7 mouse cellular contexts compared by ENCODE assay signal in genomic region chr9:71486127-71486526, GRCm38 (mm10). TPM values are rescaled to one million over a fixed set of nuclear protein-coding genes. Genes with fewer than 3 reads are reported as not detected.
DNase-seq lines count a peak whose midpoint lies in the region; ATAC-seq and TF ChIP-seq lines count a peak whose summit lies in the region.

No protein-coding gene starts in this region.

- H3K27me3 ChIP-seq in lung, embryonic 14.5 days (ENCODE audit: insufficient read depth, low read length): no peaks in the 10 kb centered on the region
- H3K27me3 ChIP-seq in forebrain, embryonic 11.5 days (ENCODE audit: control insufficient read depth, insufficient read depth, low read length): no peaks in the 10 kb centered on the region
- H3K27me3 ChIP-seq in intestine, postnatal 0 days (replicated peaks; ENCODE audit: control insufficient read depth, insufficient read depth, low read length): no peaks in the 10 kb centered on the region
- no peaks in the 10 kb centered on the region for H3K27me3 ChIP-seq in neural tube, embryonic 14.5 days (ENCODE audit: control insufficient read depth, insufficient read depth, low read length)

- H3K9ac ChIP-seq in lung, embryonic 14.5 days: peak overlapping the region; percentile 100; the same call in 1 of the 2 replicates
- peak overlapping the region; percentile 100 for H3K9ac ChIP-seq in forebrain, embryonic 11.5 days (ENCODE audit: low read length)
- H3K9ac ChIP-seq in intestine, postnatal 0 days (ENCODE audit: low read depth, low read length): no peak overlapping the region
- no peak overlapping the region for H3K9ac ChIP-seq in neural tube, embryonic 14.5 days (replicated peaks; ENCODE audit: low read depth, low read length)

- peak overlapping the region; percentile 81 for H3K4me2 ChIP-seq in lung, embryonic 14.5 days
- H3K4me2 ChIP-seq in forebrain, embryonic 11.5 days (ENCODE audit: low read depth, low read length, severe bottlenecking): peak overlapping the region; percentile 21; the same call in 1 of the 2 replicates
- peak overlapping the region; percentile 73 for H3K4me2 ChIP-seq in intestine, postnatal 0 days (replicated peaks; ENCODE audit: low read depth)
- peak overlapping the region; percentile 42 for H3K4me2 ChIP-seq in neural tube, embryonic 14.5 days (ENCODE audit: low read depth, low read length)

- H3K4me1 ChIP-seq in lung, embryonic 14.5 days (ENCODE audit: insufficient read depth): no peaks in the 10 kb centered on the region
- peaks cover 5% of the 10 kb centered on the region; the same call in 1 of the 2 replicates for H3K4me1 ChIP-seq in forebrain, embryonic 11.5 days (replicated peaks; ENCODE audit: control insufficient read depth, insufficient read depth, low read length)
- H3K4me1 ChIP-seq in intestine, postnatal 0 days (replicated peaks; ENCODE audit: control insufficient read depth, insufficient read depth, low read length): no peaks in the 10 kb centered on the region
- H3K4me1 ChIP-seq in neural tube, embryonic 14.5 days (ENCODE audit: control insufficient read depth, insufficient read depth, low read length): peaks cover 14% of the 10 kb centered on the region

- peak overlapping the region; percentile 94 for H3K27ac ChIP-seq in lung, embryonic 14.5 days (ENCODE audit: low read depth)
- H3K27ac ChIP-seq in forebrain, embryonic 11.5 days (ENCODE audit: low read depth, low read length): 0 out of 2 replicates have a peak overlapping the region, but pooled peaks have one; percentile 10
- H3K27ac ChIP-seq in intestine, postnatal 0 days (ENCODE audit: low read depth, low read length): no peak overlapping the region
- 0 out of 2 replicates have a peak overlapping the region, but pooled peaks have one; percentile 11 for H3K27ac ChIP-seq in neural tube, embryonic 14.5 days (ENCODE audit: low read depth, low read length)

- DNase-seq in lung, embryonic 14.5 days: no peak
- no peak for DNase-seq in lung, postnatal 14 days
- no peak for DNase-seq in forebrain, embryonic 11.5 days (ENCODE audit: low spot score)
- no peak for DNase-seq in spleen, postnatal 36 days (ENCODE audit: low spot score in 2 of 2)
- DNase-seq in ovary, postnatal 10 days (ENCODE audit: low spot score): no peak

- 40% methylated on average over 7 of the region's 7 CpGs for WGBS in lung, embryonic 14.5 days
- WGBS in forebrain, embryonic 11.5 days: 41% methylated on average over 7 of the region's 7 CpGs
- 39% methylated on average over 7 of the region's 7 CpGs for WGBS in intestine, postnatal 0 days
- WGBS in neural tube, embryonic 14.5 days: 41% methylated on average over 7 of the region's 7 CpGs

- H3K9me3 ChIP-seq in lung, embryonic 14.5 days (ENCODE audit: low read depth, low read length): no peaks in the 10 kb centered on the region
- H3K9me3 ChIP-seq in forebrain, embryonic 11.5 days (ENCODE audit: control insufficient read depth, low read length): no peaks in the 10 kb centered on the region
- no peaks in the 10 kb centered on the region for H3K9me3 ChIP-seq in intestine, postnatal 0 days (ENCODE audit: control insufficient read depth)
- H3K9me3 ChIP-seq in neural tube, embryonic 14.5 days (ENCODE audit: control insufficient read depth, low read length): no peaks in the 10 kb centered on the region

- no peak for TF ChIP-seq CTCF in lung, embryonic 14.5 days (IDR thresholded peaks at IDR 0.05; ENCODE audit: low read depth)
- no peak for TF ChIP-seq CTCF in intestine, postnatal 0 days (IDR thresholded peaks at IDR 0.05; ENCODE audit: low read depth)

- H3K4me3 ChIP-seq in lung, embryonic 14.5 days (ENCODE audit: low read depth, low read length): peak overlapping the region; percentile 95
- H3K4me3 ChIP-seq in forebrain, embryonic 11.5 days (ENCODE audit: low read depth, low read length): peak overlapping the region; percentile 94
- peak overlapping the region; percentile 86 for H3K4me3 ChIP-seq in intestine, postnatal 0 days (ENCODE audit: low read depth, low read length)
- peak overlapping the region; percentile 99 for H3K4me3 ChIP-seq in neural tube, embryonic 14.5 days (ENCODE audit: low read depth, low read length)

- peaks cover 28% of the 10 kb centered on the region for H3K36me3 ChIP-seq in lung, embryonic 14.5 days (ENCODE audit: insufficient read depth)
- peaks cover 11% of the 10 kb centered on the region for H3K36me3 ChIP-seq in forebrain, embryonic 11.5 days (ENCODE audit: control insufficient read depth, insufficient read depth, low read length)
- H3K36me3 ChIP-seq in intestine, postnatal 0 days (ENCODE audit: control insufficient read depth, insufficient read depth): peaks cover 22% of the 10 kb centered on the region
- H3K36me3 ChIP-seq in neural tube, embryonic 14.5 days (ENCODE audit: control insufficient read depth, insufficient read depth, low read length): peaks cover 18% of the 10 kb centered on the region

- ATAC-seq in lung, embryonic 14.5 days (ENCODE audit: insufficient read depth): 0 out of 2 replicates have a peak, but pooled peaks have one; percentile 9
- peak; percentile 54 for ATAC-seq in forebrain, embryonic 11.5 days (replicated peaks; ENCODE audit: low FRiP score)
- no peak for ATAC-seq in intestine, postnatal 0 days
- 0 out of 2 replicates have a peak, but pooled peaks have one; percentile 41 for ATAC-seq in neural tube, embryonic 14.5 days (ENCODE audit: low read depth)

RNA-seq across cellular contexts. Expression of gene Polr2m, which starts 0.4 kb away (rescaled TPM):
- polyA plus RNA-seq in lung, embryonic 14.5 days (2014; fragmentation: Nextera tagmentation; extraction: Ambion mirVana): 348 and 373 TPM in 2 replicates
- 461 and 472 TPM in 2 replicates for polyA plus RNA-seq in forebrain, embryonic 11.5 days (2014; fragmentation: Nextera tagmentation; extraction: Ambion mirVana)
- 103 TPM in 2 replicates for polyA plus RNA-seq in intestine, postnatal 0 days (2015; fragmentation: Nextera tagmentation; extraction: Ambion mirVana)
- 254 and 284 TPM in 2 replicates for polyA plus RNA-seq in neural tube, embryonic 14.5 days (2014; fragmentation: Nextera tagmentation; extraction: Ambion mirVana)

Comparison
In these comparisons a context has a peak if more than half of its experiments do, and no peak if none do; other contexts are left out.
1. H3K4me2 ChIP-seq: peak in every context shown above with its lines; median percentile 81 in lung, embryonic 14.5 days; 73 in intestine, postnatal 0 days; 42 in neural tube, embryonic 14.5 days; 21 in forebrain, embryonic 11.5 days.
2. H3K9ac ChIP-seq: peak in lung, embryonic 14.5 days (single experiment) and forebrain, embryonic 11.5 days (single experiment); none in intestine, postnatal 0 days (single experiment) and neural tube, embryonic 14.5 days (single experiment).
3. Peak in every context shown above with its lines, with median percentiles within 50 percentile points of each other: H3K4me3 ChIP-seq.